Mouse (Mus musculus) adrenal gland (tissue): ENCODE data around the gene Wdr76.
"Not testable (repeated sequence)": the region's sequence is repeated elsewhere in the genome, so short reads cannot be mapped to it uniquely, and the experiment has no call there.

ENCODE experiments used
- intact Hi-C: fragments of 180-260 bp; cut with DNase I; formaldehyde crosslinking; loops from one replicate; pipeline ENCODE4 v1.15.1; 2025

Gene Wdr76

GRCm38 (mm10) chr2:121518106-121518505, 11.6 kb downstream of the Wdr76 start:
- intact Hi-C loops, result no loop called here

- intact Hi-C loops, result not testable (repeated sequence)
Observed at GRCm38 (mm10) chr2:121518711-121519110, 12.2 kb downstream of the Wdr76 start.

GRCm38 (mm10) chr2:121522006-121522405, 15.5 kb downstream of the Wdr76 start:
- intact Hi-C loops, result no loop called here

- intact Hi-C loops, result not testable (repeated sequence)
Observed at GRCm38 (mm10) chr2:121522830-121523229, 16.3 kb downstream of the Wdr76 start.

GRCm38 (mm10) chr2:121525056-121525455, 18.5 kb downstream of the Wdr76 start:
- intact Hi-C loops, result no loop called here

GRCm38 (mm10) chr2:121544829-121545228, 38.3 kb downstream of the Wdr76 start:
- intact Hi-C loops, result no loop called here

GRCm38 (mm10) chr2:121549630-121550029, 43.1 kb downstream of the Wdr76 start:
- intact Hi-C loops, result no loop called here

GRCm38 (mm10) chr2:121551271-121551670, 44.7 kb downstream of the Wdr76 start:
- intact Hi-C loops, result no loop called here

GRCm38 (mm10) chr2:121563117-121563516, 56.6 kb downstream of the Wdr76 start:
- intact Hi-C loops, result loop anchor here (10.0 kb wide), 1 partner anchor 452 kb away; no protein-coding TSS in a partner anchor

- intact Hi-C loops, result loop anchor here (10.0 kb wide), 1 partner anchor 449 kb away; no protein-coding TSS in a partner anchor
Observed at GRCm38 (mm10) chr2:121565911-121566310, 59.4 kb downstream of the Wdr76 start.

- intact Hi-C loops, result loop anchor here (2.0 to 5.0 kb wide), 2 partner anchors 127 to 263 kb away; no protein-coding TSS in a partner anchor
Observed at GRCm38 (mm10) chr2:121570049-121570448, 63.5 kb downstream of the Wdr76 start.

GRCm38 (mm10) chr2:121570999-121571655, 64.6 kb downstream of the Wdr76 start:
- intact Hi-C loops, result loop anchor here (2.0 to 5.0 kb wide), 2 partner anchors 126 to 262 kb away; no protein-coding TSS in a partner anchor

GRCm38 (mm10) chr2:121571780-121572179, 65.3 kb downstream of the Wdr76 start:
- intact Hi-C loops, result loop anchor here (2.0 to 5.0 kb wide), 2 partner anchors 126 to 261 kb away; no protein-coding TSS in a partner anchor

GRCm38 (mm10) chr2:121574066-121574630, 67.6 kb downstream of the Wdr76 start:
- intact Hi-C loops, result loop anchor here (5.0 kb wide), 1 partner anchor 123 kb away; no protein-coding TSS in a partner anchor

- intact Hi-C loops, result no loop called here
Observed at GRCm38 (mm10) chr2:121575741-121576201, 69.2 kb downstream of the Wdr76 start.

- intact Hi-C loops, result no loop called here
Observed at GRCm38 (mm10) chr2:121582809-121583376, 76.4 kb downstream of the Wdr76 start.

GRCm38 (mm10) chr2:121583468-121584116, 77.1 kb downstream of the Wdr76 start:
- intact Hi-C loops, result no loop called here

- intact Hi-C loops, result no loop called here
Observed at GRCm38 (mm10) chr2:121584705-121585104, 78.2 kb downstream of the Wdr76 start.

GRCm38 (mm10) chr2:121587523-121588308, 81.2 kb downstream of the Wdr76 start:
- intact Hi-C loops, result no loop called here

- intact Hi-C loops, result no loop called here
Observed at GRCm38 (mm10) chr2:121588309-121588694, 81.8 kb downstream of the Wdr76 start.

GRCm38 (mm10) chr2:121594131-121594530, 87.6 kb downstream of the Wdr76 start:
- intact Hi-C loops, result loop anchor here (10.0 kb wide), 1 partner anchor 61 kb away; no protein-coding TSS in a partner anchor
